Mouse (Mus musculus): ENCODE results near the gene Gcm1. TPM values are rescaled to one million over a fixed set of nuclear protein-coding genes. Genes with fewer than 3 reads are reported as not detected.

The Gcm1 gene
- polyA plus RNA-seq, 1 experiment from 2014 or later: not detected

DNA sequence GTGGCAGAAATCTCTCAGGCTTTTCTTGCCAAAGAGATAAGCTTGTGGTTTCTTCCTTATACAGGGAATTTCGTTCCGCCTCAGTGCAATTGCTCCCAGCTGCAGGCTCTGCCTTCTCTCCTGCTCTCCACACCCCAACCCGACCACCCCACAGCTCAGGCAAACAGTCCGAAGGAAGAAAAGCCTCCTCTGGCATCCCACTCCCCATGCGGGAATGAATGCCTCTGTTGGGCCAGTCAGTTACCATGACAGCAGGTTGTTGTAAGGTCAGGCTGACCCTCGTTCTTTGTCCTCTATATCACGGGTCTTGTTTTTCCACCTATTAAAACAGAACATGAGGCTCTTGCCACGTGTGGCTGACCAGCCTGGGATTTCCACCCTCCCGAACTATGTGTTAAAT lies 30.5 kb upstream of the Gcm1 start:
- no peak for ATAC-seq (ENCODE audit: insufficient number of reproducible peaks, low FRiP score, low TSS enrichment, low read depth)
- Histone ChIP-seq H3K27ac (replicated peaks) (no peak overlapping the region), H3K9me3 (replicated peaks) (no peaks in the 10 kb centered on the region), H3K4me2 (replicated peaks) (no peak overlapping the region), H3K27me3 (no peaks in the 10 kb centered on the region), H3K9ac (no peak overlapping the region), H3K36me3 (no peaks in the 10 kb centered on the region), H3K4me3 (replicated peaks) (no peak overlapping the region), H3K4me1 (0 out of 2 replicates have a peak, but pooled peaks cover 12% of the 10 kb centered on the region)
- 35% methylated on average over 9 of the region's 9 CpGs for WGBS

DNA sequence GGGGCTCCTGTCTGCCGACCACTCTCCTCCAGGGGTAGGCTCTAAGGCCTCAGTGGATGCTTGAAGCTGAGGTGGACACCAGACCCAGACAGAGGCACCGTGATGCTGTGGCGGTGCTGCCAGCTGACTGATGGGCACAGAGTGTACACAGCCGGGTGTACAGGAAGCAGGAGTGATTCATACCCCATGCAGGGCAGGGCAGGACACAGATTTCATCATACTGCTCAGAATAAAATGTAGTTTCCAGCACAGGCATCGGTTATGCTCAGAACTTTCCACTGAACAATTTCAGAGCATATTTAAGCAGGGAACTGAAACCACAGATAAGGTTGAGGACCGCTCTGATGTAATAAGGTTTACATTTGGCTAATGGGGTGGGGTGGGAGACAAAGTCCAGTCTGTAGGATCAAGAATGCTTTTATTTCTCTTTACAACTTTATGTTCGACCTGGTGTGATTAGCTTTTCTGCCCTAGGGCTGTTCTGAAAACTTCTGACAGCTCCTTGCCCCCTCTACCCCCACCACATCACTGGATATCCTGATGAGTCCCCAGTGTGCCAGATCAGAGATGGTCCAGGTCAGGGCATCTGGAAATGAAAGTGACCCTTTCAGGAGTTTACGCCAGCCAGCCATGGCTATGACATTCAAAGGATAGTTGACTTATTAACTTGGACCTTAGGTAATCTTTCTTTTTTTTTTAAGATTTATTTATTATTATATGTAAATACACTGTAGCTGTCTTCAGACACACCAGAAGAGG lies 29.4 kb upstream of the Gcm1 start:
- H3K4me3 ChIP-seq (replicated peaks): no peak overlapping the region
- H3K4me1 ChIP-seq: 0 out of 2 replicates have a peak, but pooled peaks cover 12% of the 10 kb centered on the region
- H3K36me3 ChIP-seq: no peaks in the 10 kb centered on the region
- no peaks in the 10 kb centered on the region for H3K9me3 ChIP-seq (replicated peaks)
- no peaks in the 10 kb centered on the region for H3K27me3 ChIP-seq
- WGBS: 57% methylated on average over 8 of the region's 8 CpGs
- H3K9ac ChIP-seq: no peak overlapping the region
- H3K4me2 ChIP-seq (replicated peaks): no peak overlapping the region
- no peak for ATAC-seq (ENCODE audit: insufficient number of reproducible peaks, low FRiP score, low TSS enrichment, low read depth)
- H3K27ac ChIP-seq (replicated peaks): no peak overlapping the region

- H3K4me2 ChIP-seq (replicated peaks): no peak overlapping the region
These were observed 26.9 kb upstream of the Gcm1 start for GRCm38 (mm10) chr9:78024823-78025222.

DNA sequence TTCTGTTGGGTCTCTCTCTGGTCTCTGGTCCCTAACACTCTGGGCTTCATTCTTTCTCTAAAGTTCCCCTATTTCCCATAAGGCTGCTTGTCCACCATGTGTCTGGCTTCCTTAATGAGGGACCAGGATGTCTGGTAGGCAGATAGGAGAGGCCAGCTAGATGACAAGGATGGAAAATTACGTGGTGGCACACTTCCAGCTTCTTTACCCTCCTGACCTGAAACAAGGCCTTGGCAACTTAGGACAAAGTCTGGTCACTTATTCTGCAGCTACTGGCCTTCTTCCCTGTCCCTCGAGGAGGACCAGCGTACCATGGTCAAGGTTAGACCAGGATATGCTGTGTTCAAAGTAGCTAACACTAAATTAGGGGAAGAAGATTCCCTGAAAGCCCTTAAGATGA lies 24.6 kb upstream of the Gcm1 start:
- H3K4me2 ChIP-seq (replicated peaks): no peak overlapping the region
- H3K9me3 ChIP-seq (replicated peaks): no peaks in the 10 kb centered on the region
- no peaks in the 10 kb centered on the region for H3K36me3 ChIP-seq
- H3K9ac ChIP-seq: no peak overlapping the region
- no peak overlapping the region for H3K27ac ChIP-seq (replicated peaks)
- no peak overlapping the region for H3K4me3 ChIP-seq (replicated peaks)
- 77% methylated on average over 3 of the region's 3 CpGs for WGBS
- H3K4me1 ChIP-seq: 0 out of 2 replicates have a peak, but pooled peaks cover 2% of the 10 kb centered on the region
- no peak for ATAC-seq (ENCODE audit: insufficient number of reproducible peaks, low FRiP score, low TSS enrichment, low read depth)
- H3K27me3 ChIP-seq: no peaks in the 10 kb centered on the region

More at GRCm38 (mm10) chr9:78024823-78025222, 26.9 kb upstream of the Gcm1 start:
- Histone ChIP-seq H3K36me3 (no peaks in the 10 kb centered on the region), H3K9ac (no peak overlapping the region), H3K9me3 (replicated peaks) (no peaks in the 10 kb centered on the region), H3K4me3 (replicated peaks) (no peak overlapping the region), H3K4me1 (0 out of 2 replicates have a peak, but pooled peaks cover 12% of the 10 kb centered on the region), H3K27ac (replicated peaks) (no peak overlapping the region), H3K27me3 (no peaks in the 10 kb centered on the region)
- 14% methylated on average over 3 of the region's 3 CpGs for WGBS
- no peak for ATAC-seq (ENCODE audit: insufficient number of reproducible peaks, low FRiP score, low TSS enrichment, low read depth)

DNA sequence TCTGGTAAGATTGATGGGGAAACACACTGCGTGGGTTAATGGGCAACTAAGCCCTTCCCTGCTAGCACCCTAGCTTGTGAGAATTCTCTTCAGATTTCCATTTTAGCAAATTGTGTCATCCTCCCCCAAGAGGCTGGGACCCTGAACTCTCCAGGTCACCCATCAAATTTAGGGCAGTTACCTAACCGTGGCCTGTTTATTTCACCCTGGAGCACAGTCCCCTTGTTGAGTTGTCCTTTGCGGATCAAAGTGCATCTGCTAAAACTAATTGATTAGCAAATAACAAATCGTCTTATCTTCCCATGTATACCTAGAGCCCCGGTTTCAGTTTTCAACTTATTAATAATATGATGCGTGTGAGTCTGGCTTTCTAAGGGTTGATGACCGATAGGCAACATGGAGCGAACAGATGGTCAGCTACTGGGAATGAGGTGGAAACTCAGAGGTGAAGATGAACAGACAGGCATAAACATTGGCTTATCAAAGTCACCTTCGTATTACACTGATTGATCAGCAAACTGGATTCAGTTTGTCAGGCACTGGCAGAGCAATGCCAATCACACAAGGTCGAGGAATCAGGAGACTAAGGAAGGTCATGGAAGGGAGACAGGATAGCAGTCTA lies 20.8 kb upstream of the Gcm1 start:
- Histone ChIP-seq H3K36me3 (no peaks in the 10 kb centered on the region), H3K4me3 (replicated peaks) (no peak overlapping the region), H3K27ac (replicated peaks) (no peak overlapping the region), H3K27me3 (no peaks in the 10 kb centered on the region), H3K4me2 (replicated peaks) (no peak overlapping the region), H3K4me1 (no peaks in the 10 kb centered on the region), H3K9ac (no peak overlapping the region), H3K9me3 (replicated peaks) (no peaks in the 10 kb centered on the region)
- WGBS: 87% methylated on average over 10 of the region's 10 CpGs
- ATAC-seq (ENCODE audit: insufficient number of reproducible peaks, low FRiP score, low TSS enrichment, low read depth): no peak

GRCm38 (mm10) chr9:78032930-78033329 lies 18.8 kb upstream of the Gcm1 start:
- H3K27ac ChIP-seq (replicated peaks): no peak overlapping the region
- no peak overlapping the region for H3K4me2 ChIP-seq (replicated peaks)
- H3K27me3 ChIP-seq: no peaks in the 10 kb centered on the region
- H3K9ac ChIP-seq: no peak overlapping the region
- no peaks in the 10 kb centered on the region for H3K4me1 ChIP-seq
- no peaks in the 10 kb centered on the region for H3K9me3 ChIP-seq (replicated peaks)
- 93% methylated on average over 4 of the region's 4 CpGs for WGBS
- H3K4me3 ChIP-seq (replicated peaks): no peak overlapping the region
- no peak for ATAC-seq (ENCODE audit: insufficient number of reproducible peaks, low FRiP score, low TSS enrichment, low read depth)
- H3K36me3 ChIP-seq: no peaks in the 10 kb centered on the region

DNA sequence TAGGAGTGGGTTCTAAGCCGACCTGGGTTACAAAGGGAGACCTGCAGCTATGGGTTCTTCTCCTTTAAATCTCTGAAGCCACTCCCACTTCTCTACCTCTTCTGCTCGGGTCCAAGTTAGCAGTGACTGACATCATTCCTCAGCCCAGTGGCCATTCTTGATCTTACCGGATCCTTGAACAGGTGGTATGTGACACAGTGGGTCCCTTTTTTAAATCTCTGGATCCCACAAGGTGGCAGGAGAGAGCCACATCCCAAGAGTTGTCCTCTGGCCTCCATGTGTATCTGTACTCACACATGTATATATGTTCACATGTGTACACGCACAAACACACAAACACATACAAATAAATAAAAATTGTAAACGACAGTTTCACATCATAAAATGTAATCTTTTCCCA lies 16.4 kb upstream of the Gcm1 start:
- H3K9ac ChIP-seq: no peak overlapping the region
- H3K4me3 ChIP-seq (replicated peaks): no peak overlapping the region
- no peaks in the 10 kb centered on the region for H3K4me1 ChIP-seq
- WGBS: 77% methylated on average over 5 of the region's 5 CpGs
- no peak for ATAC-seq (ENCODE audit: insufficient number of reproducible peaks, low FRiP score, low TSS enrichment, low read depth)
- no peaks in the 10 kb centered on the region for H3K36me3 ChIP-seq
- H3K9me3 ChIP-seq (replicated peaks): no peaks in the 10 kb centered on the region
- no peaks in the 10 kb centered on the region for H3K27me3 ChIP-seq
- H3K27ac ChIP-seq (replicated peaks): no peak overlapping the region
- H3K4me2 ChIP-seq (replicated peaks): no peak overlapping the region

DNA sequence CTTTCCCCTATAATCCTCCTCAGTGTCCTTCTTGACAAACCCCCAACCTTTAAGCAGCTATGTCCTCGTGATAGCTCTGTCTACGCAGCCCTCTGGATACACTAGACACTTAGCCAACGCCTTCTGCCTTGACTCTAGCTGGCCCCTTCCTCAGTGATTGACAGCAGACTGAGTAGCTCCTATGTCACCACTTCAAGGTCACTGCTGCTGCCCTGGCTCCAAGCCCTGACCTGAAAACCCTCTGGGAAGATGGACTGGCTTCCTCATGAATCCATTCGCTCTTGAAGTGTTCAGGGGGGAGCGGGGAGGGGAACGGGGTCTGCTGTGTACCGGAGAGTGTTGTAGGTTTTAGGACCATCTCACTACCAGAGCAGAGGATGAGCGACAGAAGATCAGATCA lies 15.9 kb upstream of the Gcm1 start:
- H3K4me2 ChIP-seq (replicated peaks): no peak overlapping the region
- 84% methylated on average over 8 of the region's 8 CpGs for WGBS
- no peak for ATAC-seq (ENCODE audit: insufficient number of reproducible peaks, low FRiP score, low TSS enrichment, low read depth)

DNA sequence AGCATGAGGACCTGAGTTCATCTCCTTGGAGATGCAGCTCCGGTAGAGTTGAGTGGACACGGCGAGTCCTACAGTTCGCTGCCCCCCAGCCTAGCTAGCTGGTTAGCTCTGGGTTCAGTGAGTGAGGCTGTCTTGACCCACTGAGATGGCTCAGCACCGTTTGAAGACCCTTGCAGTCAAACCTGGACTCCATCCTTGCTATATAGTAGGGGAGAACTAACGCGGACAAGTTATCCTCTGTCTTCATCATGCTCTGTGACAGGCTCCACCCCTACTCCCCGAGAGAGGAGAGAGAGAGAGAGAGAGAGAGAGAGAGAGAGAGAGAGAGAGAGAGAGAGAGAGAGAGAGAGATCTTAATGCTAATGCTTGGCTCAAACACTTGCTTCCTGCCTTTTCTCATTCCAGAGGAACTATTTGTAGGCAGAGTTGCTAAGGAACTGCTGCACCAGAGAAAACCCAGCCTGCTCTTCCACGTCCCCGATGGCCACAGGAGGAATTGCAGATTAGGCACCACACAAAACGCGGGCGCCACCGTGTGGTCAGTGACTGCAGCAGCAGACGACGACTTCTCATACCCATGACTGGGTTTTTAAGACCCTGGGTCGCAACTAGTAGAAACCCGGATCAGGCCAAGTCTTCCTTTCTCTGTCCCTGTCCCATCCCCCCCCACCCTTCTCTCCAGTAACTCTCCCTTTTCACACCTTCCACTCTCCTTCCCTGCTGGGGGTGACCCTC lies 12.8 kb upstream of the Gcm1 start:
- no peaks in the 10 kb centered on the region for H3K27me3 ChIP-seq
- ATAC-seq (ENCODE audit: insufficient number of reproducible peaks, low FRiP score, low TSS enrichment, low read depth): no peak
- H3K4me1 ChIP-seq: no peaks in the 10 kb centered on the region
- no peaks in the 10 kb centered on the region for H3K9me3 ChIP-seq (replicated peaks)
- H3K27ac ChIP-seq (replicated peaks): no peak overlapping the region
- no peak overlapping the region for H3K4me2 ChIP-seq (replicated peaks)
- WGBS: 35% methylated on average over 18 of the region's 18 CpGs
- no peak overlapping the region for H3K4me3 ChIP-seq (replicated peaks)
- no peaks in the 10 kb centered on the region for H3K36me3 ChIP-seq
- no peak overlapping the region for H3K9ac ChIP-seq

More for the DNA sequence above, 15.9 kb upstream of the Gcm1 start:
- Histone ChIP-seq H3K9me3 (replicated peaks) (no peaks in the 10 kb centered on the region), H3K36me3 (no peaks in the 10 kb centered on the region), H3K9ac (no peak overlapping the region), H3K27ac (replicated peaks) (no peak overlapping the region), H3K27me3 (no peaks in the 10 kb centered on the region), H3K4me1 (no peaks in the 10 kb centered on the region), H3K4me3 (replicated peaks) (no peak overlapping the region)

DNA sequence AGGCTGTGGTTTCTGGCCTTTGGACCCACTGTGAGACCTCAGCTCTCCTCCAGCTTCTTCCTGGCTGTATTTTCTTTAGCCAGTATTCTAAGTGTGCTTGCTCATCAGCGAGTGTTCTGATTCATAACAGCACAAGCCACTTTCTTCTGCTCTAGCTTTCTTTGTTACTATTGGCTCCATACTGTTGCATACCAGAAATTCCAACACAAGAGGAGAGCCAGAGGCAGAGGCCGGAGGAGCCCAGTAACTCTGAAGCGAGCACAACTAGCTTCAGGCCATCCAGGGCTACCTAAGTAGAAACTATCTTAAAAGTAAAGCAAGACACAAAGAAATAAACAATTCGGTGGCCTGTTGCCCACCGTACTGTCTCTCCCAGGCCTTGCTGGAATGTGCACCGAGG lies 6.6 kb upstream of the Gcm1 start:
- H3K9ac ChIP-seq: no peak overlapping the region
- H3K36me3 ChIP-seq: no peaks in the 10 kb centered on the region
- no peaks in the 10 kb centered on the region for H3K4me1 ChIP-seq
- no peaks in the 10 kb centered on the region for H3K9me3 ChIP-seq (replicated peaks)
- H3K27ac ChIP-seq (replicated peaks): 0 out of 2 replicates have a peak overlapping the region, but pooled peaks have one; percentile 17
- 44% methylated on average over 6 of the region's 6 CpGs for WGBS
- no peak overlapping the region for H3K4me2 ChIP-seq (replicated peaks)
- no peak overlapping the region for H3K4me3 ChIP-seq (replicated peaks)
- ATAC-seq (ENCODE audit: insufficient number of reproducible peaks, low FRiP score, low TSS enrichment, low read depth): no peak
- H3K27me3 ChIP-seq: no peaks in the 10 kb centered on the region

DNA sequence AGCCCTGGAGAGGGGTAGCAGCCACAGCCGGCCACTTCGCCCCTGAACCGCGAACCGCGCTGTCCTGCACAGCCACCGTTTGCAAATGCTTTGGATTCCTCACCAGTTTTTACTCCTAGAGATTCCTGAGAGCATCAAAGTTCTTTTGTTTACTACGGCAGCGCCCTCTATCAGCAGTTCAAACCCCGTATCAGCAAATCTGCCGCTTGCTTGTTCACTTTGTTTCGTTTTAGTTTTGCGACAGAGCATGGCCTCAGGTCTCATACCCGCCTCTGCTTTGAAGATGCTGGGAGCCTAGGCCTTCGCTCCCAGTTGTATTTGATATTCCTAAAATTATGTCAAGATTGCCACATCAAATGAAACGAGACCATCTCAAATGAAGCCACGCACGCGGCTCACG lies 5.0 kb upstream of the Gcm1 start:
- H3K36me3 ChIP-seq: no peaks in the 10 kb centered on the region
- no peak overlapping the region for H3K9ac ChIP-seq
- ATAC-seq (ENCODE audit: insufficient number of reproducible peaks, low FRiP score, low TSS enrichment, low read depth): no peak
- no peaks in the 10 kb centered on the region for H3K27me3 ChIP-seq
- no peak overlapping the region for H3K27ac ChIP-seq (replicated peaks)
- H3K4me2 ChIP-seq (replicated peaks): 0 out of 2 replicates have a peak overlapping the region, but pooled peaks have one; percentile 11
- H3K4me3 ChIP-seq (replicated peaks): no peak overlapping the region
- WGBS: 39% methylated on average over 20 of the region's 20 CpGs
- H3K9me3 ChIP-seq (replicated peaks): no peaks in the 10 kb centered on the region
- H3K4me1 ChIP-seq: no peaks in the 10 kb centered on the region

Measured in embryonic facial prominence, embryonic 15.5 days (tissue).